Mouse (Mus musculus): ENCODE measurements around the gene Spryd4.

DNA sequence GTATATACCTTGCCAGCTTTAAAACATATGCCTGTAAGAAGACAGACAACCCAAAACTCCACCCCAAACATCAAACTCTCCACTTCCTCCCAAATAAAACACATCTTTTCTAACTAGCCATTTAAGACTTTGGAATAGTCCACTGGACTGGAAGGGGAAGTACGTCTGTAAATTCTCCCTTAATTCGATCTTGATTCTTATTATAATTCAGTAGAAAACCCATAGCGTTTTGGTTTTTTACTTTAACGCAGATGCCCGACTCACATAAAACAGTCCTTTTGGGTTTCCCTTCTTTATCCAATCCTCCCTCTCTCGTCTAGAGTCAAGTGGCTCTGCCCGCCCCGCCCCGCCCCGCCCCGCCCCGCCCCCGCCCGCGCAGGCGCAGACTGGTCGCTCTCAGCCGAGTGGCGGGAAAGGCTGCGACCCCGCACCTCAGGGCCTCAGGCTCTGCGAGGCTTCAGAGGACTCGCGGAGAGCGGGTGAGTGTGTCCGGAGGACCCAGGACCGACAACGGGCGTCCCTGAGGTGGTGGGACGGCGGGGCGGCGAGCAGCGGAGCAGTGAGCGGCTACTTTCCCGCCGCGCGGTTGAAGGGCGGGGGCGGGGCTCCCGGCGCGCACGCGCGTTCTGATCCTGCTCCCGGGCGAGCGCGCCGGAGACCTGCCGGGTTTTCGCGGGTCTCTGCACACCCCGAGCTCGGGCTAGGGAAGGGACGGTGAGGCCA lies 20.3 kb upstream of the Spryd4 start, which contains the start of gene Timeless:
- TF ChIP-seq POLR2A (IDR thresholded peaks at IDR 0.05; ENCODE audit: insufficient read depth, low read length) (peak; percentile 51), CTCF (IDR thresholded peaks at IDR 0.05; ENCODE audit: low read depth, low read length) (no peak), EP300 (IDR thresholded peaks at IDR 0.05; ENCODE audit: insufficient read depth, low read depth, low read length) (no peak)

Data from ES-Bruce4 (cell line).